Mouse (Mus musculus): ENCODE measurements around the gene Cbwd1.

Cbwd1 gene

GRCm38 (mm10) chr19:24978852-24979842, 17.7 kb upstream of the Cbwd1 start:
- in situ Hi-C loops (cut with MboI, MseI): no loop called here

- in situ Hi-C loops (cut with MboI, MseI): no loop called here
Measured at GRCm38 (mm10) chr19:24977991-24978390, 16.6 kb upstream of the Cbwd1 start.

- in situ Hi-C loops (cut with MboI, MseI): no loop called here
Measured at GRCm38 (mm10) chr19:24972701-24973390, 11.4 kb upstream of the Cbwd1 start.

GRCm38 (mm10) chr19:24971307-24971706, 9.9 kb upstream of the Cbwd1 start:
- in situ Hi-C loops (cut with MboI, MseI): no loop called here

GRCm38 (mm10) chr19:24966941-24967340, 5.5 kb upstream of the Cbwd1 start:
- in situ Hi-C loops (cut with MboI, MseI): no loop called here

- in situ Hi-C loops (cut with MboI, MseI): no loop called here
Measured at GRCm38 (mm10) chr19:24966203-24966602, 4.8 kb upstream of the Cbwd1 start.

- in situ Hi-C loops (cut with MboI, MseI): no loop called here
Measured at GRCm38 (mm10) chr19:24958531-24958930, 2.9 kb downstream of the Cbwd1 start.

- in situ Hi-C loops (cut with MboI, MseI): no loop called here
Measured at GRCm38 (mm10) chr19:24945521-24946262, 15.7 kb downstream of the Cbwd1 start.

- in situ Hi-C loops (cut with MboI, MseI): no loop called here
Measured at GRCm38 (mm10) chr19:24937084-24937483, 24.3 kb downstream of the Cbwd1 start.

- in situ Hi-C loops (cut with MboI, MseI): no loop called here
Measured at GRCm38 (mm10) chr19:24929041-24929440, 32.4 kb downstream of the Cbwd1 start.

- in situ Hi-C loops (cut with MboI, MseI): no loop called here
Measured at GRCm38 (mm10) chr19:24920866-24921265, 40.5 kb downstream of the Cbwd1 start.

- in situ Hi-C loops (cut with MboI, MseI): no loop called here
Measured at GRCm38 (mm10) chr19:24908385-24909155, 52.8 kb downstream of the Cbwd1 start.

GRCm38 (mm10) chr19:24907655-24908054, 53.8 kb downstream of the Cbwd1 start:
- in situ Hi-C loops (cut with MboI, MseI): no loop called here

- in situ Hi-C loops (cut with MboI, MseI): no loop called here
Measured at GRCm38 (mm10) chr19:24902821-24903220, 58.6 kb downstream of the Cbwd1 start.

GRCm38 (mm10) chr19:24902256-24902655, 59.2 kb downstream of the Cbwd1 start:
- in situ Hi-C loops (cut with MboI, MseI): no loop called here

- in situ Hi-C loops (cut with MboI, MseI): no loop called here
Measured at GRCm38 (mm10) chr19:24901666-24902065, 59.7 kb downstream of the Cbwd1 start.

- in situ Hi-C loops (cut with MboI, MseI): no loop called here
Measured at GRCm38 (mm10) chr19:24900581-24901220, 60.7 kb downstream of the Cbwd1 start, which contains the start of gene Foxd4. TSS of gene Foxd4 (minus strand) at chr19:24901197.

GRCm38 (mm10) chr19:24899578-24900544, 61.5 kb downstream of the Cbwd1 start:
- in situ Hi-C loops (cut with MboI, MseI): no loop called here
